Mouse (Mus musculus) kidney, adult 2 months (tissue): Measurements from ENCODE around the gene Piezo1.

ENCODE experiments used
- CTCF ChIP-seq: fragments of 200-500 bp; conservative IDR thresholded peaks from 2 replicates; pipeline ENCODE4 v1.5.1; 2011; ENCODE audit warnings: low read depth, mild to moderate bottlenecking, control low read depth, low read length, moderate library complexity, mixed read lengths; ENCODE audit not compliant: insufficient read depth, insufficient read length
- POLR2A ChIP-seq: fragments of 200-500 bp; IDR thresholded peaks from one replicate; pipeline ENCODE4 v1.6.1; 2011; ENCODE audit warnings: low read depth, low read length, control low read depth

GRCm38 (mm10) chr8:122548891-122549439 is 2.2 kb downstream of the Piezo1 start:
- TF ChIP-seq CTCF = no peak
- no peak for TF ChIP-seq POLR2A
